Mouse (Mus musculus) 416B (cell line): ENCODE results near the gene Ptpa.
A peak's percentile ranks its signal among the peaks of the same experiment; 100 is the strongest.

ENCODE experiments used
- DNase-seq: peaks from one replicate; pipeline ENCODE4 v3.0.0; 2011; ENCODE audit warnings: low read depth

The Ptpa gene

GRCm38 (mm10) chr2:30415936-30416648, at the start of gene Ptpa:
Gene Ptpa, plus strand, starts transcription at chr2:30416039.
- peak; percentile 94 for DNase-seq

- no peak for DNase-seq
Measured at GRCm38 (mm10) chr2:30366203-30366602, 49.6 kb upstream of the Ptpa start.

- DNase-seq = no peak
Measured at GRCm38 (mm10) chr2:30371544-30371943, 44.3 kb upstream of the Ptpa start.

- no peak for DNase-seq
Measured at GRCm38 (mm10) chr2:30372726-30373125, 43.1 kb upstream of the Ptpa start.

- no peak for DNase-seq
Measured at GRCm38 (mm10) chr2:30375893-30376292, 39.9 kb upstream of the Ptpa start.

- no peak for DNase-seq
Measured at GRCm38 (mm10) chr2:30377721-30378120, 38.1 kb upstream of the Ptpa start.

- DNase-seq = no peak
Measured at GRCm38 (mm10) chr2:30379307-30379706, 36.5 kb upstream of the Ptpa start.

GRCm38 (mm10) chr2:30380564-30381376, 35.1 kb upstream of the Ptpa start:
- no peak for DNase-seq

- no peak for DNase-seq
Measured at GRCm38 (mm10) chr2:30381377-30381725, 34.5 kb upstream of the Ptpa start.

- no peak for DNase-seq
Measured at GRCm38 (mm10) chr2:30384814-30385213, 31.0 kb upstream of the Ptpa start.

GRCm38 (mm10) chr2:30385591-30385990, 30.2 kb upstream of the Ptpa start:
- DNase-seq = no peak

GRCm38 (mm10) chr2:30386913-30387312, 28.9 kb upstream of the Ptpa start:
- DNase-seq = no peak

- no peak for DNase-seq
Measured at GRCm38 (mm10) chr2:30389000-30389399, 26.8 kb upstream of the Ptpa start.

GRCm38 (mm10) chr2:30392114-30392576, 23.7 kb upstream of the Ptpa start, which contains the start of gene Dolpp1:
Gene Dolpp1, plus strand, starts transcription at chr2:30392254.
- DNase-seq = peak; percentile 99

- DNase-seq = peak; percentile 90
Measured at GRCm38 (mm10) chr2:30392577-30393369, 23.1 kb upstream of the Ptpa start.

- no peak for DNase-seq
Measured at GRCm38 (mm10) chr2:30393370-30393656, 22.5 kb upstream of the Ptpa start.

- no peak for DNase-seq
Measured at GRCm38 (mm10) chr2:30395757-30396156, 20.1 kb upstream of the Ptpa start.

- DNase-seq = no peak
Measured at GRCm38 (mm10) chr2:30396246-30396645, 19.6 kb upstream of the Ptpa start.

- DNase-seq = no peak
Measured at GRCm38 (mm10) chr2:30397986-30398512, 17.8 kb upstream of the Ptpa start.

- no peak for DNase-seq
Measured at GRCm38 (mm10) chr2:30399191-30400171, 16.4 kb upstream of the Ptpa start.

GRCm38 (mm10) chr2:30401581-30401980, 14.3 kb upstream of the Ptpa start:
- DNase-seq = no peak
